Mouse (Mus musculus) retina, adult 2 months (tissue): Measurements from ENCODE around the gene Ferd3l.

Experiments used
- DNase-seq: peaks from one replicate; pipeline ENCODE4 v3.0.0-alpha.2; 2012; ENCODE audit warnings: low read depth, low spot score

The Ferd3l gene

GRCm38 (mm10) chr12:33928331-33929192, at the start of gene Ferd3l:
Gene Ferd3l, plus strand, starts transcription at chr12:33928425.
- no peak for DNase-seq

GRCm38 (mm10) chr12:33893956-33894355, 34.3 kb upstream of the Ferd3l start:
- no peak for DNase-seq

- DNase-seq, result no peak
Measured at GRCm38 (mm10) chr12:33894621-33895020, 33.6 kb upstream of the Ferd3l start.

GRCm38 (mm10) chr12:33926751-33927150, 1.5 kb upstream of the Ferd3l start:
- DNase-seq, result no peak

GRCm38 (mm10) chr12:33927334-33928098, 709 bp upstream of the Ferd3l start:
- no peak for DNase-seq

- no peak for DNase-seq
Measured at GRCm38 (mm10) chr12:33952843-33953242, 24.6 kb downstream of the Ferd3l start.

- DNase-seq, result no peak
Measured at GRCm38 (mm10) chr12:33954931-33955565, 26.8 kb downstream of the Ferd3l start.

GRCm38 (mm10) chr12:33955606-33956295, 27.5 kb downstream of the Ferd3l start:
- no peak for DNase-seq

- DNase-seq, result no peak
Measured at GRCm38 (mm10) chr12:33956576-33957399, 28.6 kb downstream of the Ferd3l start.

- DNase-seq, result no peak
Measured at GRCm38 (mm10) chr12:33957400-33958240, 29.4 kb downstream of the Ferd3l start, which contains the start of gene Twist1. Gene Twist1, plus strand, starts transcription at chr12:33957671.

- DNase-seq, result no peak
Measured at GRCm38 (mm10) chr12:33958241-33959194, 30.3 kb downstream of the Ferd3l start.

- no peak for DNase-seq
Measured at GRCm38 (mm10) chr12:33959206-33959605, 31.0 kb downstream of the Ferd3l start.

- DNase-seq, result no peak
Measured at GRCm38 (mm10) chr12:33959846-33960245, 31.6 kb downstream of the Ferd3l start.

GRCm38 (mm10) chr12:33961013-33961412, 32.8 kb downstream of the Ferd3l start:
- no peak for DNase-seq

GRCm38 (mm10) chr12:33962118-33962772, 34.0 kb downstream of the Ferd3l start:
- no peak for DNase-seq

GRCm38 (mm10) chr12:33962773-33963130, 34.5 kb downstream of the Ferd3l start:
- DNase-seq, result no peak

- DNase-seq, result no peak
Measured at GRCm38 (mm10) chr12:33963671-33964369, 35.6 kb downstream of the Ferd3l start.
